ENCODE assay signal across 8 mouse cellular contexts in the genomic region with DNA sequence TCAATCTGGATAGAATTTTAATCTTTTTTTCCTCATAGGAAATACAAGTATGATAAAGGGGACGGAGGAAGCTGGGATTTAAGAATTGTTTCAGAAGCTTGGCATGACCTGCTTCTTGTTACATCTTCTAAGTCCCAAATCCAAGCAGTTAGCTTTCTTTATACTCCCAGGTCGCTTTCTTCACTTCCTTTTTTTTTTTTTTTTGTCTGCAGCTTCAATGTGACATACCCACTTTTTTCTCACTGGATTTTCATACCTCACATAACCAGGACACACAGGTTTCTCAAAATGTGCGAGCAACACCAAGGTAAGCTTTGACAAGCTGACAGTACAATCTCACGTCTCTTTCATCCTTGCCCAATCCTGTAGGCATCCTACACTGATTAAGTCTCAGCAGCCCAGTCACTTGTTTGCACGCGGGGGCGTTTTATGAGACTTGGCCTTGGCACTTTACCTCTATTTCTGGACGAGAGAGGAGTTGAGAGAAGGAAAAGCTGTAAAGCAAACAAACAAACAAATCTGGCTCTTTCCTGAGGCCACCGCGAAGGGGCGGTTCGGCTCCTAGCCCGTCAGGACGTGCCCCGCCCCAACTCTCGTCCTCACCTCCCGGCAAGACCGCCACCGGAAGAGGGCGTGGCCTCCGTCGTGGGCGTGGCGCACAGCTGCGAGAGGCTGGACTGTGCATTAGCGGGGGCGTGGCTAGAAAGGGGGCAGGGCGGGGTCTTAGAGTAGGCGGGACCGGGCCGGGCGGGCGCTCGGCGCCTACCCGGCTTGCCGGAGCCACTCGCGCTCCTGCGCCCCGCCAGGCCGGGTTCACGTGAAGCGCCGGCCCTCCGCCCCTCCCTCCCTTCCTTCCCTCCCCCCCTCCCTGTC. TPM values are rescaled to one million over a fixed set of nuclear protein-coding genes. Genes with fewer than 3 reads are reported as not detected.
DNase-seq lines count a peak whose midpoint lies in the region; ATAC-seq lines count a peak whose summit lies in the region.

A gene (plus strand): TSS at position 825 of the 873 bp plus-strand sequence.

- peak; percentile 94 for DNase-seq in R1 (ENCODE audit: low read depth, low spot score)
- DNase-seq in cerebellum, postnatal 25 days, result peak; percentile 97 to 100
- DNase-seq in frontal cortex, postnatal 25 days (ENCODE audit: low spot score in 2 of 2), result peak; percentile 80 to 89
- DNase-seq in hindbrain, embryonic 14.5 days (ENCODE audit: low spot score), result peak; percentile 97
- DNase-seq in layer of hippocampus, postnatal 36 days, result peak; percentile 92 to 93
- peak; percentile 99 for DNase-seq in lung, postnatal 36 days
- peak; percentile 98 for DNase-seq in retina, postnatal 1 day
- DNase-seq in urinary bladder, adult 18-20 months (ENCODE audit: low spot score in 2 of 2), result peak; percentile 94 to 97

- ATAC-seq in hindbrain, embryonic 14.5 days (ENCODE audit: low FRiP score), result peak; percentile 99

- peak within 1 kb of the TSS; percentile 83 for H3K4me3 ChIP-seq in hindbrain, embryonic 14.5 days (replicated peaks; ENCODE audit: low read length)

- H3K27ac ChIP-seq in hindbrain, embryonic 14.5 days, result peak within 1 kb of the TSS; percentile 83

- H3K36me3 ChIP-seq in hindbrain, embryonic 14.5 days (replicated peaks; ENCODE audit: control insufficient read depth, insufficient read depth), result no peaks in the 10 kb centered on the region

- 3% methylated on average over 40 of the region's 46 CpGs for WGBS in hindbrain, embryonic 14.5 days

- no peaks in the 10 kb centered on the region for H3K27me3 ChIP-seq in hindbrain, embryonic 14.5 days (ENCODE audit: control insufficient read depth, insufficient read depth, low read length)

- H3K9me3 ChIP-seq in hindbrain, embryonic 14.5 days (ENCODE audit: control insufficient read depth, low read length), result no peaks in the 10 kb centered on the region

- peaks cover 12% of the 10 kb centered on the region for H3K4me1 ChIP-seq in hindbrain, embryonic 14.5 days (replicated peaks; ENCODE audit: control insufficient read depth, insufficient read depth, low read length)

- peak within 1 kb of the TSS; percentile 91 for H3K4me2 ChIP-seq in hindbrain, embryonic 14.5 days (replicated peaks)

- H3K9ac ChIP-seq in hindbrain, embryonic 14.5 days, result peak within 1 kb of the TSS; percentile 80

RNA-seq across cellular contexts. Expression of the gene that starts here (rescaled TPM):
- 6.7 and 7.4 TPM in 2 replicates for polyA plus RNA-seq in hindbrain, embryonic 14.5 days (2014; fragmentation: Nextera tagmentation; extraction: Ambion mirVana)
- 10 to 100 TPM; 39.8 to 43.3 TPM for total RNA-seq in layer of hippocampus, postnatal 36 days (2021)

Comparison
In these comparisons a context has a peak if more than half of its experiments do, and no peak if none do; other contexts are left out.
1. Peak in every context shown above with its lines: DNase-seq, ATAC-seq, H3K4me3 ChIP-seq and H3K27ac ChIP-seq.